8 mouse cellular contexts compared by ENCODE assay signal in the genomic region with DNA sequence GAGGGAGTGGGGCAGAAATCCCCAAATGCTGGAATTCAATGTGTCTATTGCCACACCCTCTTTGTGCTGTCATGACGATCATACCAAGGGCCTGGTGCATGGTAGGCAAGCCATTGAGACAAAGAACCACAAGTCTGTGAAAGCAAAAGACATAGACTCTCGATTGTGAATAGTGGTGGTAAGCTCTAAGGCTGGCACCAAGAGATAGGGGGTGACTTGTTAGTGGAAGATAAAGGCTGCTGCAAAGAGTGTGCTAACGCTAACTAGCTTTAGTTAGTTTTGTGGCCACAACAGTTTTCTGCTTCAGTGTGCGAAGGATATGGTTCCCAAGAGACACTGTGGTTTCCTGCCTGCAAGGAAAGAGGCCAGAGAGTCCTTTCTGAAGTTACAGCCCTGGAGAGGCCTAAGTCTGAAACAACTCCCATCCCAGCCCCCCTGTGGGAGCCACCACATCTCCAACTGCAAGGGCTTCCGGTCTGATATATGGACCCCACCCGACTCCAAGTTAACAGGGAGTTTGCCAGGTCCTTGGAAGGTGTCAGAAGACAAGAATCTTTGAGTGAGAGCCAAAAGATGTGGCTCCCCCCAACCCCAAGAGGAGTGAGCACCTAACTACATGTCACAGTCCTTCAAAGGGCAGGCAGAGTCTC. TPM values are rescaled to one million over a fixed set of nuclear protein-coding genes. Genes with fewer than 3 reads are reported as not detected.
DNase-seq lines count a peak whose midpoint lies in the region; ATAC-seq and TF ChIP-seq lines count a peak whose summit lies in the region.

No protein-coding gene starts in this region.

- ATAC-seq in erythroblast, adult 5-6 weeks (replicated peaks; ENCODE audit: low FRiP score, poor library complexity, severe bottlenecking), result peak; percentile 61
- ATAC-seq in hindbrain, embryonic 15.5 days (ENCODE audit: low FRiP score, low read depth), result no peak
- peak; percentile 65 for ATAC-seq in liver, embryonic 15.5 days (ENCODE audit: insufficient read depth)
- no peak for ATAC-seq in stomach, embryonic 16.5 days (ENCODE audit: insufficient read depth, low FRiP score)

- no peaks in the 10 kb centered on the region for H3K36me3 ChIP-seq in hindbrain, embryonic 15.5 days
- H3K36me3 ChIP-seq in liver, embryonic 15.5 days (replicated peaks), result no peaks in the 10 kb centered on the region
- H3K36me3 ChIP-seq in stomach, embryonic 16.5 days (ENCODE audit: control insufficient read depth, insufficient read depth, low read length), result no peaks in the 10 kb centered on the region

- intact Hi-C loops in left cerebral cortex, adult 2 months (cut with DNase I), result loop anchor here (1.0 to 10.0 kb wide), 2 partner anchors 38 to 972 kb away; no protein-coding TSS in a partner anchor
- intact Hi-C loops in left cerebral cortex, postnatal 36 days (cut with DNase I), result no loop called here

- peak overlapping the region; percentile 79 for H3K27ac ChIP-seq in left cerebral cortex, adult 2 months
- H3K27ac ChIP-seq in hindbrain, embryonic 15.5 days (replicated peaks), result peak overlapping the region; percentile 68; the same call in 1 of the 2 replicates
- peak overlapping the region; percentile 86 for H3K27ac ChIP-seq in liver, embryonic 15.5 days (replicated peaks)
- peak overlapping the region; percentile 98 for H3K27ac ChIP-seq in stomach, embryonic 16.5 days (ENCODE audit: low read length)

- 68% methylated on average over 6 of the region's 6 CpGs for WGBS in hindbrain, embryonic 15.5 days
- WGBS in liver, embryonic 15.5 days (ENCODE audit: insufficient replicate concordance), result 18% methylated on average over 6 of the region's 6 CpGs
- WGBS in stomach, embryonic 16.5 days, result 54% methylated on average over 6 of the region's 6 CpGs

- H3K9me3 ChIP-seq in hindbrain, embryonic 15.5 days, result no peaks in the 10 kb centered on the region
- no peaks in the 10 kb centered on the region for H3K9me3 ChIP-seq in liver, embryonic 15.5 days (replicated peaks)
- no peaks in the 10 kb centered on the region for H3K9me3 ChIP-seq in stomach, embryonic 16.5 days (replicated peaks; ENCODE audit: control insufficient read depth, low read length)

- peak overlapping the region; percentile 92 for H3K4me2 ChIP-seq in hindbrain, embryonic 15.5 days
- H3K4me2 ChIP-seq in liver, embryonic 15.5 days, result peak overlapping the region; percentile 83
- peak overlapping the region; percentile 91 for H3K4me2 ChIP-seq in stomach, embryonic 16.5 days (ENCODE audit: low read depth, low read length)

- no peak overlapping the region for H3K4me3 ChIP-seq in left cerebral cortex, adult 2 months
- no peak overlapping the region for H3K4me3 ChIP-seq in hindbrain, embryonic 15.5 days
- no peak overlapping the region for H3K4me3 ChIP-seq in liver, embryonic 15.5 days (replicated peaks)
- peak overlapping the region; percentile 17; the same call in 1 of the 2 replicates for H3K4me3 ChIP-seq in stomach, embryonic 16.5 days (replicated peaks; ENCODE audit: low read length)

- H3K27me3 ChIP-seq in hindbrain, embryonic 15.5 days, result no peaks in the 10 kb centered on the region
- H3K27me3 ChIP-seq in liver, embryonic 15.5 days, result no peaks in the 10 kb centered on the region
- H3K27me3 ChIP-seq in stomach, embryonic 16.5 days (ENCODE audit: control insufficient read depth, insufficient read depth, low read length), result no peaks in the 10 kb centered on the region

- no peak overlapping the region for H3K9ac ChIP-seq in hindbrain, embryonic 15.5 days
- peak overlapping the region; percentile 18; the same call in 1 of the 2 replicates for H3K9ac ChIP-seq in liver, embryonic 15.5 days
- peak overlapping the region; percentile 67 for H3K9ac ChIP-seq in stomach, embryonic 16.5 days (ENCODE audit: low read length)

- no peak for DNase-seq in left cerebral cortex, adult 2 months (ENCODE audit: extremely low spot score in 1 of 2, low spot score in 2 of 2)
- no peak for DNase-seq in left cerebral cortex, postnatal 36 days (ENCODE audit: low spot score in 2 of 2)
- DNase-seq in yolk sac, embryonic 10.5 days (ENCODE audit: low spot score), result no peak
- DNase-seq in layer of hippocampus, postnatal 25 days (ENCODE audit: extremely low spot score in 1 of 2, low spot score in 1 of 2), result no peak

- H3K4me1 ChIP-seq in hindbrain, embryonic 15.5 days (replicated peaks), result peaks cover 14% of the 10 kb centered on the region
- peaks cover 58% of the 10 kb centered on the region for H3K4me1 ChIP-seq in liver, embryonic 15.5 days (replicated peaks)
- peaks cover 24% of the 10 kb centered on the region for H3K4me1 ChIP-seq in stomach, embryonic 16.5 days (ENCODE audit: control insufficient read depth, insufficient read depth, low read length)

- no peak for TF ChIP-seq CTCF in left cerebral cortex, adult 2 months (IDR thresholded peaks at IDR 0.05)

RNA-seq across cellular contexts. Expression of a gene that starts 13.8 kb away (rescaled TPM):
- 10 to 100 TPM; 87.4 to 95.9 TPM for total RNA-seq in left cerebral cortex, adult 2 months (2021)
- total RNA-seq in left cerebral cortex, postnatal 36 days (2021), result 10 to 100 TPM; 84.4 to 86.3 TPM
- 0.84 TPM in 1 of 2 replicates, not detected in the other for total RNA-seq in erythroblast, adult 5-6 weeks (2015; ENCODE audit: low replicate concordance)
- not detected in 2 replicates for total RNA-seq in erythroblast, adult 5-6 weeks (2017; ENCODE audit: low replicate concordance)
- polyA plus RNA-seq in hindbrain, embryonic 15.5 days (2015; fragmentation: Nextera tagmentation; extraction: Ambion mirVana), result 45.6 and 57.3 TPM in 2 replicates
- polyA plus RNA-seq in liver, embryonic 15.5 days (2015; fragmentation: Nextera tagmentation; extraction: Ambion mirVana), result 0.45 and 0.46 TPM in 2 replicates
- 4.9 and 5.1 TPM in 2 replicates for polyA plus RNA-seq in stomach, embryonic 16.5 days (2015; fragmentation: Nextera tagmentation; extraction: Ambion mirVana)
- 10 to 100 TPM; 80.7 to 96.2 TPM for total RNA-seq in layer of hippocampus, postnatal 25 days (2021)

RNA-seq across cellular contexts. Expression of a gene that starts 18.1 kb away (rescaled TPM):
- not detected for total RNA-seq in left cerebral cortex, adult 2 months (2021)
- not detected for total RNA-seq in left cerebral cortex, postnatal 36 days (2021)
- total RNA-seq in erythroblast, adult 5-6 weeks (2015; ENCODE audit: low replicate concordance), result not detected in 2 replicates
- total RNA-seq in erythroblast, adult 5-6 weeks (2017; ENCODE audit: low replicate concordance), result not detected in 2 replicates
- polyA plus RNA-seq in hindbrain, embryonic 15.5 days (2015; fragmentation: Nextera tagmentation; extraction: Ambion mirVana), result not detected in 2 replicates
- polyA plus RNA-seq in liver, embryonic 15.5 days (2015; fragmentation: Nextera tagmentation; extraction: Ambion mirVana), result not detected in 2 replicates
- polyA plus RNA-seq in stomach, embryonic 16.5 days (2015; fragmentation: Nextera tagmentation; extraction: Ambion mirVana), result not detected in 2 replicates
- not detected for total RNA-seq in layer of hippocampus, postnatal 25 days (2021)

RNA-seq across cellular contexts. Expression of a gene that starts 29.3 kb away (rescaled TPM):
- total RNA-seq in left cerebral cortex, adult 2 months (2021), result under 1 TPM in 1 of 2 experiments, not detected in 1; 0.57 TPM
- not detected for total RNA-seq in left cerebral cortex, postnatal 36 days (2021)
- total RNA-seq in erythroblast, adult 5-6 weeks (2015; ENCODE audit: low replicate concordance), result 336 and 380 TPM in 2 replicates
- total RNA-seq in erythroblast, adult 5-6 weeks (2017; ENCODE audit: low replicate concordance), result 99.4 and 179 TPM in 2 replicates
- 0.79 and 1.7 TPM in 2 replicates for polyA plus RNA-seq in hindbrain, embryonic 15.5 days (2015; fragmentation: Nextera tagmentation; extraction: Ambion mirVana)
- polyA plus RNA-seq in liver, embryonic 15.5 days (2015; fragmentation: Nextera tagmentation; extraction: Ambion mirVana), result 23.2 and 25.7 TPM in 2 replicates
- 5.5 and 7.5 TPM in 2 replicates for polyA plus RNA-seq in stomach, embryonic 16.5 days (2015; fragmentation: Nextera tagmentation; extraction: Ambion mirVana)
- total RNA-seq in layer of hippocampus, postnatal 25 days (2021), result not detected

RNA-seq across cellular contexts. Expression of a gene that starts 31.0 kb away (rescaled TPM):
- total RNA-seq in left cerebral cortex, adult 2 months (2021), result not detected
- total RNA-seq in left cerebral cortex, postnatal 36 days (2021), result not detected
- total RNA-seq in erythroblast, adult 5-6 weeks (2015; ENCODE audit: low replicate concordance), result not detected in 2 replicates
- total RNA-seq in erythroblast, adult 5-6 weeks (2017; ENCODE audit: low replicate concordance), result not detected in 2 replicates
- 0.25 and 0.29 TPM in 2 replicates for polyA plus RNA-seq in hindbrain, embryonic 15.5 days (2015; fragmentation: Nextera tagmentation; extraction: Ambion mirVana)
- 0.54 and 0.84 TPM in 2 replicates for polyA plus RNA-seq in liver, embryonic 15.5 days (2015; fragmentation: Nextera tagmentation; extraction: Ambion mirVana)
- polyA plus RNA-seq in stomach, embryonic 16.5 days (2015; fragmentation: Nextera tagmentation; extraction: Ambion mirVana), result 74.2 and 103 TPM in 2 replicates
- total RNA-seq in layer of hippocampus, postnatal 25 days (2021), result not detected

RNA-seq across cellular contexts. Expression of a gene that starts 36.5 kb away (rescaled TPM):
- total RNA-seq in left cerebral cortex, adult 2 months (2021), result 10 to 100 TPM; 10.9 to 16.7 TPM
- total RNA-seq in left cerebral cortex, postnatal 36 days (2021), result 10 to 100 TPM in 1 of 2 experiments, 1 to 10 TPM in 1; 9.6 to 14.3 TPM
- total RNA-seq in erythroblast, adult 5-6 weeks (2015; ENCODE audit: low replicate concordance), result 186 and 267 TPM in 2 replicates
- total RNA-seq in erythroblast, adult 5-6 weeks (2017; ENCODE audit: low replicate concordance), result 78.8 and 112 TPM in 2 replicates
- polyA plus RNA-seq in hindbrain, embryonic 15.5 days (2015; fragmentation: Nextera tagmentation; extraction: Ambion mirVana), result 36.8 and 54.6 TPM in 2 replicates
- 84.9 and 98.1 TPM in 2 replicates for polyA plus RNA-seq in liver, embryonic 15.5 days (2015; fragmentation: Nextera tagmentation; extraction: Ambion mirVana)
- polyA plus RNA-seq in stomach, embryonic 16.5 days (2015; fragmentation: Nextera tagmentation; extraction: Ambion mirVana), result 322 and 395 TPM in 2 replicates
- 10 to 100 TPM; 11.9 to 13.8 TPM for total RNA-seq in layer of hippocampus, postnatal 25 days (2021)

Comparison
In these comparisons a context has a peak if more than half of its experiments do, and no peak if none do; other contexts are left out.
1. ATAC-seq: peak in erythroblast, adult 5-6 weeks (single experiment) and liver, embryonic 15.5 days (single experiment); none in hindbrain, embryonic 15.5 days (single experiment) and stomach, embryonic 16.5 days (single experiment).
2. RNA of a gene that starts 13.8 kb away (total RNA-seq): 80.7 to 96.2 TPM in layer of hippocampus, postnatal 25 days, 87.4 to 95.9 TPM in left cerebral cortex, adult 2 months and 84.4 to 86.3 TPM in left cerebral cortex, postnatal 36 days; 0.84 TPM in erythroblast, adult 5-6 weeks; every median in the first group is over 10 times any median in the second.
3. RNA of a gene that starts 29.3 kb away (total RNA-seq): 99.4 to 380 TPM in erythroblast, adult 5-6 weeks; 0.57 TPM in left cerebral cortex, adult 2 months, not detected in left cerebral cortex, postnatal 36 days and not detected in layer of hippocampus, postnatal 25 days; every median in the first group is over 10 times any median in the second.
4. Peak in every context shown above with its lines, with median percentiles within 50 percentile points of each other: H3K27ac ChIP-seq and H3K4me2 ChIP-seq.